Mouse (Mus musculus): ENCODE results near the gene Jph4.

GRCm38 (mm10) chr14:55086009-55086514 lies 30.7 kb downstream of the Jph4 start:
- TF ChIP-seq CTCF (IDR thresholded peaks at IDR 0.05; ENCODE audit: low read depth) (no peak), EP300 (IDR thresholded peaks at IDR 0.05; ENCODE audit: low read depth) (no peak)
